Mouse (Mus musculus) embryonic facial prominence, embryonic 11.5 days (tissue): ENCODE measurements around the gene Rara. TPM values are rescaled to one million over a fixed set of nuclear protein-coding genes. Genes with fewer than 3 reads are reported as not detected.
A peak's percentile ranks its signal among the peaks of the same experiment; 100 is the strongest.

Source experiments
- ATAC-seq: fragments of 200-750 bp; cut with Nextera tagmentation; replicated peaks from 2 replicates; pipeline ENCODE4 v1.8.0; 2017; ENCODE audit warnings: low read depth; ENCODE audit not compliant: insufficient number of reproducible peaks, low FRiP score, low TSS enrichment
- DNase-seq: peaks from one replicate; pipeline ENCODE4 v3.0.0-alpha.2; 2015; ENCODE audit warnings: low spot score
- H3K27ac ChIP-seq: fragments of 300-500 bp; sonication (generic); replicated peaks from 2 replicates; pipeline ENCODE4 v1.5.1; 2014; ENCODE audit warnings: mild to moderate bottlenecking, low read depth, low read length, control low read depth
- H3K27me3 ChIP-seq: fragments of 300-500 bp; sonication (generic); 2 replicates; pipeline ENCODE4 v1.6.1; 2014; ENCODE audit warnings: mild to moderate bottlenecking, low read length, moderate library complexity, mixed read lengths; ENCODE audit not compliant: control insufficient read depth, insufficient read depth
- H3K36me3 ChIP-seq: fragments of 300-500 bp; sonication (generic); replicated peaks from 2 replicates; pipeline ENCODE4 v1.6.1; 2014; ENCODE audit warnings: low read depth, mild to moderate bottlenecking, low read length, moderate library complexity, mixed read lengths; ENCODE audit not compliant: control insufficient read depth, insufficient read depth
- H3K4me1 ChIP-seq: fragments of 300-500 bp; sonication (generic); 2 replicates; pipeline ENCODE4 v1.6.1; 2014; ENCODE audit warnings: low read length, mixed read lengths; ENCODE audit not compliant: control insufficient read depth, insufficient read depth
- H3K4me2 ChIP-seq: fragments of 300-500 bp; sonication (generic); 2 replicates; pipeline ENCODE4 v1.6.1; 2014; ENCODE audit warnings: low read depth, mild to moderate bottlenecking, control low read depth, low read length, moderate library complexity
- H3K4me3 ChIP-seq: fragments of 300-500 bp; sonication (generic); 2 replicates; pipeline ENCODE4 v1.5.1; 2014; ENCODE audit warnings: low read depth, low read length, control low read depth
- H3K9ac ChIP-seq: fragments of 300-500 bp; sonication (generic); replicated peaks from 2 replicates; pipeline ENCODE4 v1.6.1; 2014; ENCODE audit warnings: mild to moderate bottlenecking, control low read depth, low read length
- H3K9me3 ChIP-seq: fragments of 300-500 bp; sonication (generic); replicated peaks from 2 replicates; pipeline ENCODE4 v1.6.1; 2016; ENCODE audit warnings: mild to moderate bottlenecking, low read length, inconsistent platforms, mixed read lengths; ENCODE audit not compliant: control insufficient read depth
- WGBS: fragments of 180-500 bp; shearing (Covaris S2); extraction: QIAGEN DNeasy Blood & Tissue Kit; methylation state at CpG from one replicate; pipeline ENCODE4 v1.1.7; 2014; 5-methylcytosine and 5-hydroxymethylcytosine counted together
- polyA plus RNA-seq: library from polyadenylated mRNA; unstranded; fragments of >200 nt; fragmentation: Nextera tagmentation; extraction: Ambion mirVana; gene quantifications from 2 replicates; pipeline ENCODE4 v1.2.1, GENCODE M21; 2014

The Rara gene
- polyA plus RNA-seq, 1 experiment from 2014 or later: 32.7 TPM

DNA sequence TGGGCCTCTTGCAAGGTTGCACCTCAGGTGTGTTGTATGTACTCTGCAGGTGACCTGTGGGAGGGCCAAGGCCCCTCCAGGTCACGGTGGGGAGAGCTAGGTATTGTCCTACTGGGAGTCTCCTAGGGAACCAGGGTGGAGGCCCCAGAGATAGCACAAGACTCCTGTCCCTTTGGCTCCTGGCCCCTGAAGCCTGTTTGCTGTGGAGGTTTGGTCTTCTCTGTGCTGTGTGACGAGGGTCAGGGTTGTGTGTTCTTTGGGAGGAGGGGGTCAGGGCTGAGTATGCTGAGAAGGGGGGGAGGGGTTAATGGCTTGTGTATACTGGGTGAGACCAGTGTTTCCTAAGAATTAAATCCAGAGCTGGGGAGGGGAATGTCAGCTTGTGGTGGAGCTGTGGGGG is 25.7 kb downstream of the Rara start:
- Histone ChIP-seq H3K27me3 (no peaks in the 10 kb centered on the region), H3K27ac (no peak overlapping the region), H3K36me3 (peaks cover 2% of the 10 kb centered on the region), H3K9me3 (no peaks in the 10 kb centered on the region), H3K4me2 (no peak overlapping the region), H3K4me1 (peaks cover 14% of the 10 kb centered on the region), H3K4me3 (no peak overlapping the region), H3K9ac (no peak overlapping the region)
- 6% methylated on average over 2 of the region's 2 CpGs for WGBS
- ATAC-seq (no peak), DNase-seq (no peak)

DNA sequence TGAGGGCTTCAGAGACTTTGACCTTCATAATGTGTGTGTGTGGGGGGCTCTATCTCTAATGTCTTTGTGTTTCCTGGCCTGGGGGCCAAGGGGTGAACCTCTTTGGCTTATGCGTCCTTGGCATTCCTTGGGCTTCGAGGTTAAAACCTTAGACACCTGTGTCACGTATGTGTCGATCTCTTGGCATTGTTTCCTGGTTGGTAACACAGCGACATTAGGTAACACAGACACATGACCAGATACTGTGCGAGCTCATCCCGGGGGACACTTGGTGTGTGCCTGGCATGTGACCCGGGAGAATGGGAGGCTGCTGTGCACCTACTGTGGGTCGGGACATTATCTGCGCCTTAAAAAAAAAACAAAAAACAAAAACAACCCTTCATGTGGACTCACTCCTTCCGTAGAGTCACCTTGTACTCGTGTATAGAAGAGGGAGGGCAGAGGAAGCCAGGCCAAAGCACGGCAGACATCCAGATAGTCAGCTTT is 26.3 kb downstream of the Rara start:
- H3K4me1 ChIP-seq: peaks cover 14% of the 10 kb centered on the region
- H3K36me3 ChIP-seq: peaks cover 2% of the 10 kb centered on the region
- H3K4me2 ChIP-seq: no peak overlapping the region
- H3K4me3 ChIP-seq: no peak overlapping the region
- 24% methylated on average over 13 of the region's 13 CpGs for WGBS
- no peak overlapping the region for H3K27ac ChIP-seq
- ATAC-seq (no peak), DNase-seq (no peak)
- H3K9me3 ChIP-seq: no peaks in the 10 kb centered on the region
- H3K27me3 ChIP-seq: no peaks in the 10 kb centered on the region
- H3K9ac ChIP-seq: 0 out of 2 replicates have a peak overlapping the region, but pooled peaks have one; percentile 9

DNA sequence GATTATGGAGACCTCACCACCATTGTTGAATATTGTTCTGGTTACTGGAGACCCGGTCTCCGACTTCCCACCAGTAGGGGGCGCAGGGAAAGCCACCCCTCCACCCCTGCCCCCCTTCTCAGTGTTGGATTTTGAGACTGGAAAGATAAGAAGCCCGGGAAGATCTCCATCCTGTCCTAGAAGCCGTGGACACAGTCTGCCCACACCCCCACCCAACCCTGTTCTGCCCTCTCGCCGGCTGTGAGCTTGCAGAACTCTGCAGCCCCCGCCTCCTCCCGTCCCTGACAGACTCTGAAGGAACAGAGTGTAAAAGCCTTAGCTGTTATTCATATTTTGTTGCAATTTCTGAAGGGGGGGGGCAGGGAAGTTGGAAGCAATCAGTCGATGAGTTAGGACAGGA is 26.8 kb downstream of the Rara start:
- peaks cover 18% of the 10 kb centered on the region for H3K4me1 ChIP-seq
- H3K9me3 ChIP-seq: no peaks in the 10 kb centered on the region
- 5% methylated on average over 10 of the region's 10 CpGs for WGBS
- H3K9ac ChIP-seq: peak overlapping the region; percentile 9; the same call in 1 of the 2 replicates
- DNase-seq: peak; percentile 82
- H3K36me3 ChIP-seq: peaks cover 2% of the 10 kb centered on the region
- peak overlapping the region; percentile 75 for H3K27ac ChIP-seq
- H3K4me2 ChIP-seq: peak overlapping the region; percentile 29
- ATAC-seq: peak; percentile 46
- no peak overlapping the region for H3K4me3 ChIP-seq
- H3K27me3 ChIP-seq: no peaks in the 10 kb centered on the region

DNA sequence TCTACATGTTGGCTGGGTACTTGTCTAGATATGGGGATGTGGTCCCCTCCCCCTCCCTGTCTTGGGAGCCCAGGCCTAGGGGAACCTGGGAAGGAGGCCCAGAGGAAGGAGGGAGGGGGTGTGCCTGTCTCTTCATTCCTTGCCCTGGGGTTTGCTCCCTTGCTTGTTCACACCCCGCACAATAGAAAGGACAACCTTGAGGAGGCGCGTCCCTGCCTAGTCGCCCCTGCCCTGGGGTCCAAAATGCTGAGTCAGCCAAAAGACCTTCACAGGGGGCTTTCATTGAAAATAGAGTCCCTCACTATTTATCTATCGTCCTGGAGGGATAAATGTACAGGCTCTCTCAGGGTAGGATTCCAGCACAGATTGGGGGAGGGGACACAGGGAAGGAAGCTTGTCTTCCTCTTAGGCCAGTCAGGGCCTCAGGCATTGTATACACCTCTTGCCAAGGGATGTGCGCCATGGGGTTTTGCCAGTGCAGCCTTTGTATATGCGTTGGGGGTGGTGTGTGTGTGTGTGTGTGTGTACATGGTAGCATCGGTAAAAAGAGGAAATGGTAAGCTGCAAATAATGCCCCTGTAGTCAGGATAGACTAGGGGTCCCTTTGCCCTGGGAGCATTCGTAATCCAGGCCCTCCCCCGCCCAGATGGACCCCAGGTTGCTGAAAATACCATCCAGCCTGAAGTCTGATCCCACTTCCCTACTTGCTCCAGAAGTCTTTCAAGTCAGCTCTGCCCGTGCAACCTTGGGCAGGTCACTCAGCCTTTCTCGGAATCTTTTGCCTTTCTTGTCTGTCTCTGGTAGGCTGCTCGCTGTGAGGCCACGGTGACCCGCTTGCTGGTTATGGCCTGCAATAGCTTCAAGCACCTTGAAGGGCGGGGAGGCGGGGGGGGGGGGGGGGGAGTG is 27.4 kb downstream of the Rara start:
- Histone ChIP-seq H3K4me1 (peaks cover 21% of the 10 kb centered on the region), H3K4me2 (peak overlapping the region; percentile 13), H3K4me3 (no peak overlapping the region), H3K9me3 (no peaks in the 10 kb centered on the region), H3K27me3 (no peaks in the 10 kb centered on the region), H3K9ac (peak overlapping the region; percentile 18), H3K36me3 (peaks cover 2% of the 10 kb centered on the region), H3K27ac (peak overlapping the region; percentile 75)
- ATAC-seq: peak; percentile 19; the same call in 1 of the 2 replicates
- WGBS: 16% methylated on average over 16 of the region's 17 CpGs
- no peak for DNase-seq

DNA sequence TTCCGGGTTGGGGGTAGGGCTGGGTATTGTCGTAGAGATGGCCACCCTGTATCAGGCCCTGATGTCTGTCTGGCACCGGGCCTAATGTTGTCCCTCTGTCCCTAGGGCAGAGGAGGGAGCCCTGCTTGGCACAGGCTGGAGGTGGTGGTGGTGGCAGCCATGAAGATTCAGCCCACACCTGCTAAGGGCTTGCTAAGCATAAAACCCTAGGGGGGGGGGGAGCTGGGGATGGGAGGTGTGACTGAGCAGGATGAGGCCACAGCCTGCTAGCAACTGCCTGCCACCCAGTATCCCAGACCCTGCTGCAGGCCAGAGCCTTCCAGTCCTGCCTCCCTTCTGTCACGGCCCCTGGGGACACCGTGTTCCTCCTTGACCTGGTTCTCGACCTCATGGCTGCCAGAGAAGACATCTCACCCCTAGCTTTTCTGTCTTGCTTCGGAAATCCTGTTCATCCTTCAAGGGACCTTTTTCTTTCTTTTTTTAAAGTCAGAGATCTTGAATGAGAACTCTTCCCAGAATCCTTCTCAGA is 28.2 kb downstream of the Rara start:
- no peak overlapping the region for H3K4me3 ChIP-seq
- WGBS: 38% methylated on average over 6 of the region's 7 CpGs

DNA sequence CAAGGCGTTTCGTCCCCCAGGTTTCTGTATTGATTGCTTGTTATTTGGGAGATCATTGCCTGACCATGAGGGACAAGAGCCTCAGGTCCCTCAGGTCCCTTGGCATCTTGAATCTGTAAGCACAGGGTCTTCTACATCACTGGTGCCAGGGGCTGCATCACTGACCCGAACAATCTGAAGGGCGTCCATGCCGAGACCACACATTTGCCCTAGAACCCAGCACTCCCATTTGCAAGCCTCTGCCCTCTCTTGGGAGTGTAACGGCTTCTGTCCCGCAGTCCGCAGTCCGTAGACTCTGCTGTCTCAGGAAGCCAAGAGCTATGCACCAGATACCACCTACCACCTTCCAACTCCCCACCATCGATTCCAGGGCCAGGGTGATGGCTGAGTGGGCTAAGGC is 28.7 kb downstream of the Rara start:
- no peaks in the 10 kb centered on the region for H3K9me3 ChIP-seq
- ATAC-seq: no peak
- H3K27ac ChIP-seq: no peak overlapping the region
- no peak overlapping the region for H3K4me3 ChIP-seq
- no peak overlapping the region for H3K4me2 ChIP-seq
- no peak overlapping the region for H3K9ac ChIP-seq
- H3K27me3 ChIP-seq: no peaks in the 10 kb centered on the region
- DNase-seq: no peak
- H3K4me1 ChIP-seq: peaks cover 25% of the 10 kb centered on the region
- peaks cover 2% of the 10 kb centered on the region for H3K36me3 ChIP-seq
- WGBS: 80% methylated on average over 10 of the region's 10 CpGs

More for the DNA sequence above, 28.2 kb downstream of the Rara start:
- no peak for DNase-seq
- no peaks in the 10 kb centered on the region for H3K27me3 ChIP-seq
- no peak overlapping the region; the same call in 1 of the 2 replicates for H3K4me2 ChIP-seq
- H3K27ac ChIP-seq: no peak overlapping the region
- peaks cover 21% of the 10 kb centered on the region for H3K4me1 ChIP-seq
- H3K9ac ChIP-seq: no peak overlapping the region; the same call in 1 of the 2 replicates
- no peak for ATAC-seq
- H3K9me3 ChIP-seq: no peaks in the 10 kb centered on the region
- peaks cover 2% of the 10 kb centered on the region for H3K36me3 ChIP-seq

DNA sequence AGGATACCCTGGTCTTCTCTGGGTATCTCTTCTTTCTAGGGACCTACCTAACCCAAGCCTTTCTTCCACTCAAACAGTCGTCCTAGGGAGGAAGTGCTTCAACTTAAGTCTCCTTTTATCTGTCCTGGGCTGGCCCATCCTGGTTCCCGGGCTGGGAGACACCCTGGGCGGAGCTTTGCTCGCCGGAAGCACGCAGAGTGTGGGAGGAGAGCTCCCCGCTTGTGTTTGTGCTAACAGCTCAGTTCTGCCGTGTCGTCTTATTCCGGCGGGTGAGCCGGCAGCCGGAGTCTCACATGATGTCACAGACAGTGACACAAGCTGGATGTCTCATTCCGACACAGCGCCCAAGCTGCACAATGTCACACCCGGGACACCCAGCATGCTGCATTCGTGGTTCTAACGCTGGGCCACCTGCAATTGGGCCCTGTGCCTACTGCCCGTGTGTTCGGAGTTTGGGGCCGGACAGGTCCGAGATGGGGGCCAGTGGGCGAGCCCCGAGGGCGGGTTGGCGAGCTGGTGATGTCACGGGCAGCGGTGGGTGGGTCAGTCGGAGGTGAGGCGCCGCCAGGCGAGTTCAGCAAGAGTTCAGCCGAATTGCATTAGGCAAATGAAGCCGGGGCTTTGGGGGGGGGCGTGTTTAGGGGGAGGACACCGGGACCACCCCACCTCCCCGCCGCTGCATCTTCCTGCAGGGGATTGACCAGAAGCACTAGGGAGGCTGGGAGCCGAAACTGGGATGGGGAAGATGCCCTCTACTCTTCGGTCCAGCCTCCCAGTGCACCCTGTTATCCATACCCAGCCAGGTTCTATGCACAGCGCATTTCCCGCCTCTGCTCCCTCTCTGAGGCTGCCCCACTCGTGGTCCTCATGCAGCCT is 32.1 kb downstream of the Rara start:
- Histone ChIP-seq H3K36me3 (peaks cover 2% of the 10 kb centered on the region), H3K27ac (peak overlapping the region; percentile 79), H3K4me2 (peak overlapping the region; percentile 99), H3K4me3 (peak overlapping the region; percentile 58), H3K4me1 (peaks cover 45% of the 10 kb centered on the region), H3K27me3 (no peaks in the 10 kb centered on the region), H3K9me3 (no peaks in the 10 kb centered on the region), H3K9ac (peak overlapping the region; percentile 60)
- under 1% methylated on average over 37 of the region's 43 CpGs for WGBS
- DNase-seq (peak; percentile 69), ATAC-seq (no peak; the same call in 1 of the 2 replicates)
